Mouse (Mus musculus) megakaryocyte, embryonic 14.5 days (primary cell): ENCODE measurements around the gene Gm49383.

Experiments
- FLI1 ChIP-seq: IDR thresholded peaks from 2 replicates; pipeline ENCODE4 v1.6.1; 2012; ENCODE audit warnings: low read length, inconsistent platforms, mixed read lengths
- GATA1 ChIP-seq: IDR thresholded peaks from 3 replicates; pipeline ENCODE4 v1.6.1; 2012; ENCODE audit warnings: mixed read lengths, low read length, inconsistent platforms, borderline replicate concordance

DNA sequence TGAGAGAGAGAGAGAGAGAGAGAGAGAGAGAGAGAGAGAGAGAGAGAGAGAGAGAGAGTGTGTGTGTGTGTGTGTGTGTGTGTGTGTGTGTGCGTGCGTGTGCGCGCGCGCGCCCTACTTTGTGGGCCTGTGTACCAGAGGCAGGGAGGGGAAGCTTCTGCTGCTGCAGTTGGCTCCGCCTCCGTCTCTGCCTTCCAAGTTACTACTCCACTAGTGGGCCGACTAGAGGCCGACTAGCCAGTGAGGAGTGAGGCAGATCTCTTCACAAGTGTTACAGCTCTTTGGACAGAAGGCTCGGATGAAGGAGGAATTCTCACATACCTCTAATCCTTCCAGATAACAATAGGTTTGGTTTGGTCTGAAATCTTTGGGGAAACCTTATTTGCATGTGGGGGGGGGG is 17.5 kb downstream of the Gm49383 start:
- no peak for TF ChIP-seq GATA1
- TF ChIP-seq FLI1 = no peak
